Mouse (Mus musculus) kidney, postnatal 0 days (tissue): ENCODE results near the gene Elmo1. TPM values are rescaled to one million over a fixed set of nuclear protein-coding genes. Genes with fewer than 3 reads are reported as not detected.

ENCODE experiments used
- ATAC-seq: fragments of 200-750 bp; cut with Nextera tagmentation; replicated peaks from 2 replicates; pipeline ENCODE4 v1.8.0; 2017; ENCODE audit warnings: low read depth, moderate number of reproducible peaks, moderate TSS enrichment, moderate library complexity; ENCODE audit not compliant: low FRiP score
- DNase-seq: peaks from one replicate; pipeline ENCODE4 v3.0.0-alpha.2; 2016; ENCODE audit warnings: low spot score
- H3K27ac ChIP-seq: fragments of 300-500 bp; sonication (generic); 2 replicates; pipeline ENCODE4 v1.5.1; 2014; ENCODE audit warnings: mild to moderate bottlenecking
- H3K27me3 ChIP-seq: fragments of 300-500 bp; sonication (generic); 2 replicates; pipeline ENCODE4 v1.6.1; 2014; ENCODE audit warnings: low read length, mixed read lengths; ENCODE audit not compliant: insufficient read depth
- H3K36me3 ChIP-seq: fragments of 300-500 bp; sonication (generic); 2 replicates; pipeline ENCODE4 v1.6.1; 2014; ENCODE audit warnings: low read length, mixed read lengths; ENCODE audit not compliant: insufficient read depth
- H3K4me1 ChIP-seq: fragments of 300-500 bp; sonication (generic); replicated peaks from 2 replicates; pipeline ENCODE4 v1.6.1; 2014; ENCODE audit warnings: antibody characterized with exemption, low read length, mixed read lengths; ENCODE audit not compliant: insufficient read depth
- H3K4me2 ChIP-seq: fragments of 300-500 bp; sonication (generic); 2 replicates; pipeline ENCODE4 v1.6.1; 2014; ENCODE audit warnings: mild to moderate bottlenecking, low read length, moderate library complexity, mixed read lengths
- H3K4me3 ChIP-seq: fragments of 300-500 bp; sonication (generic); replicated peaks from 2 replicates; pipeline ENCODE4 v1.5.1; 2014; ENCODE audit warnings: low read depth, low read length
- H3K9ac ChIP-seq: fragments of 300-500 bp; sonication (generic); 2 replicates; pipeline ENCODE4 v1.6.1; 2014; ENCODE audit warnings: low read depth, low read length
- H3K9me3 ChIP-seq: fragments of 300-500 bp; sonication (generic); replicated peaks from 2 replicates; pipeline ENCODE4 v1.6.1; 2016; ENCODE audit warnings: low read length, inconsistent platforms, mixed read lengths
- CTCF ChIP-seq: IDR thresholded peaks from 2 replicates; pipeline ENCODE4 v1.5.1; 2016; ENCODE audit warnings: antibody characterized with exemption, low read depth, mild to moderate bottlenecking, moderate library complexity
- WGBS: fragments of 180-500 bp; shearing (Covaris S2); extraction: QIAGEN DNeasy Blood & Tissue Kit; methylation state at CpG from one replicate; pipeline ENCODE4 v1.1.7; 2014; 5-methylcytosine and 5-hydroxymethylcytosine counted together
- polyA plus RNA-seq: library from polyadenylated mRNA; unstranded; fragments of >200 nt; fragmentation: Nextera tagmentation; extraction: Ambion mirVana; gene quantifications from 2 replicates; pipeline ENCODE4 v1.2.1, GENCODE M21; 2015

The Elmo1 gene
- polyA plus RNA-seq, 1 experiment from 2014 or later, result 5.1 TPM

GRCm38 (mm10) chr13:20099546-20099945 is 9.2 kb downstream of the Elmo1 start:
- no peaks in the 10 kb centered on the region for H3K4me1 ChIP-seq
- DNase-seq, result no peak
- no peak overlapping the region for H3K27ac ChIP-seq
- no peak overlapping the region for H3K4me3 ChIP-seq
- H3K9ac ChIP-seq, result no peak overlapping the region
- no peaks in the 10 kb centered on the region for H3K36me3 ChIP-seq
- no peak for TF ChIP-seq CTCF
- ATAC-seq, result no peak
- no peaks in the 10 kb centered on the region for H3K9me3 ChIP-seq
- H3K4me2 ChIP-seq, result no peak overlapping the region
- WGBS, result 24% methylated on average over 4 of the region's 4 CpGs
- no peaks in the 10 kb centered on the region for H3K27me3 ChIP-seq

- no peaks in the 10 kb centered on the region for H3K27me3 ChIP-seq
- no peak overlapping the region for H3K4me3 ChIP-seq
- H3K4me1 ChIP-seq, result no peaks in the 10 kb centered on the region
- WGBS, result 58% methylated on average over 3 of the region's 3 CpGs
- ATAC-seq, result no peak
- TF ChIP-seq CTCF, result no peak
- H3K27ac ChIP-seq, result no peak overlapping the region
- no peaks in the 10 kb centered on the region for H3K36me3 ChIP-seq
- no peak for DNase-seq
- no peaks in the 10 kb centered on the region for H3K9me3 ChIP-seq
- no peak overlapping the region for H3K4me2 ChIP-seq
- no peak overlapping the region for H3K9ac ChIP-seq
Measured at GRCm38 (mm10) chr13:20100357-20100756, 10.0 kb downstream of the Elmo1 start.

- H3K27me3 ChIP-seq, result no peaks in the 10 kb centered on the region
- H3K27ac ChIP-seq, result no peak overlapping the region
- no peak overlapping the region for H3K4me2 ChIP-seq
- no peak overlapping the region for H3K4me3 ChIP-seq
- no peaks in the 10 kb centered on the region for H3K4me1 ChIP-seq
- H3K36me3 ChIP-seq, result no peaks in the 10 kb centered on the region
- WGBS, result 54% methylated on average over 5 of the region's 5 CpGs
- no peaks in the 10 kb centered on the region for H3K9me3 ChIP-seq
- no peak for ATAC-seq
- no peak for TF ChIP-seq CTCF
- DNase-seq, result no peak
- H3K9ac ChIP-seq, result no peak overlapping the region
Measured at GRCm38 (mm10) chr13:20101691-20102090, 11.3 kb downstream of the Elmo1 start.

- H3K27me3 ChIP-seq, result no peaks in the 10 kb centered on the region
- ATAC-seq (no peak), DNase-seq (no peak)
- no peaks in the 10 kb centered on the region for H3K36me3 ChIP-seq
- no peak overlapping the region for H3K4me3 ChIP-seq
- no peak overlapping the region for H3K4me2 ChIP-seq
- no peak overlapping the region for H3K9ac ChIP-seq
- no peak overlapping the region for H3K27ac ChIP-seq
- TF ChIP-seq CTCF, result no peak
- H3K9me3 ChIP-seq, result no peaks in the 10 kb centered on the region
- WGBS, result 38% methylated on average over 2 of the region's 2 CpGs
- no peaks in the 10 kb centered on the region for H3K4me1 ChIP-seq
Measured at GRCm38 (mm10) chr13:20104791-20105190, 14.4 kb downstream of the Elmo1 start.

GRCm38 (mm10) chr13:20105996-20106395 is 15.6 kb downstream of the Elmo1 start:
- Histone ChIP-seq H3K4me2 (no peak overlapping the region), H3K4me3 (no peak overlapping the region), H3K9me3 (no peaks in the 10 kb centered on the region), H3K36me3 (no peaks in the 10 kb centered on the region), H3K27ac (no peak overlapping the region), H3K27me3 (no peaks in the 10 kb centered on the region), H3K4me1 (no peaks in the 10 kb centered on the region), H3K9ac (no peak overlapping the region)
- DNase-seq, result no peak
- 90% methylated on average over 2 of the region's 2 CpGs for WGBS
- TF ChIP-seq CTCF, result no peak
- ATAC-seq, result no peak

- no peak overlapping the region for H3K27ac ChIP-seq
- no peaks in the 10 kb centered on the region for H3K36me3 ChIP-seq
- no peak for TF ChIP-seq CTCF
- WGBS, result 87% methylated on average over 5 of the region's 5 CpGs
- H3K9me3 ChIP-seq, result no peaks in the 10 kb centered on the region
- no peak overlapping the region for H3K4me3 ChIP-seq
- no peak for ATAC-seq
- no peaks in the 10 kb centered on the region for H3K4me1 ChIP-seq
- no peak overlapping the region for H3K4me2 ChIP-seq
- no peak overlapping the region for H3K9ac ChIP-seq
- no peaks in the 10 kb centered on the region for H3K27me3 ChIP-seq
- no peak for DNase-seq
Measured at GRCm38 (mm10) chr13:20107953-20108498, 17.6 kb downstream of the Elmo1 start.

- ATAC-seq (no peak), DNase-seq (no peak)
- WGBS, result 50% methylated on average over 10 of the region's 10 CpGs
- no peaks in the 10 kb centered on the region for H3K36me3 ChIP-seq
- TF ChIP-seq CTCF, result no peak
- H3K9ac ChIP-seq, result no peak overlapping the region
- no peaks in the 10 kb centered on the region for H3K4me1 ChIP-seq
- no peak overlapping the region for H3K27ac ChIP-seq
- H3K4me3 ChIP-seq, result no peak overlapping the region
- no peak overlapping the region for H3K4me2 ChIP-seq
- no peaks in the 10 kb centered on the region for H3K27me3 ChIP-seq
- no peaks in the 10 kb centered on the region for H3K9me3 ChIP-seq
Measured at GRCm38 (mm10) chr13:20108956-20109355, 18.6 kb downstream of the Elmo1 start.
